Mouse (Mus musculus): ENCODE measurements around the gene Mrpl28.

Mrpl28 gene

DNA sequence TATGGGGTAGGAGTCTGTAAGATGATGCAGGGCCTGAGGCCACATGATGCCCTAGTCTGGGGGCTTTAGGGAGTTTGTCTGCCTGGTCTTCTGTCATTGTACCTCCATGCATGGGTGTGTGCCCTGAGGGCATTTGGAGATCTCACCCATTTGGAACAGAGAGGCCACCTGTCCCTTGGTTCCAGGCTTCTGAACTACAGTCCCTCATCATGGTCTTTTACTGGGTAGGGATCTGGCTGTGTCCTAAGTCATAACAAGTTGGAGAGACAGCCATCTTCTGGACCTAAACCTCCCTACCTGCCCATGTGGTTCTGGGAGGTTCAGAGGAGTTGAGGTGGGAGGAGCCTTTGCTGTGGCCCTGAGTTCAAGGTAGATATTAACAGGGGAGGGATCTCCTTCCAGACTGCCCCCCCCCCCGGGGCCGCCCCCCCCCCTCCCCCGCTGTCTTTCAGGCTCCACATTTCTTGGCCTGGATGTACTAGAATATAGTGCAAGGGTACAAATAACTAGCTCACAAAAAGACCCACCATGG lies 7.3 kb upstream of the Mrpl28 start:
- DNase-seq (ENCODE audit: low read depth, low spot score): no peak

DNA sequence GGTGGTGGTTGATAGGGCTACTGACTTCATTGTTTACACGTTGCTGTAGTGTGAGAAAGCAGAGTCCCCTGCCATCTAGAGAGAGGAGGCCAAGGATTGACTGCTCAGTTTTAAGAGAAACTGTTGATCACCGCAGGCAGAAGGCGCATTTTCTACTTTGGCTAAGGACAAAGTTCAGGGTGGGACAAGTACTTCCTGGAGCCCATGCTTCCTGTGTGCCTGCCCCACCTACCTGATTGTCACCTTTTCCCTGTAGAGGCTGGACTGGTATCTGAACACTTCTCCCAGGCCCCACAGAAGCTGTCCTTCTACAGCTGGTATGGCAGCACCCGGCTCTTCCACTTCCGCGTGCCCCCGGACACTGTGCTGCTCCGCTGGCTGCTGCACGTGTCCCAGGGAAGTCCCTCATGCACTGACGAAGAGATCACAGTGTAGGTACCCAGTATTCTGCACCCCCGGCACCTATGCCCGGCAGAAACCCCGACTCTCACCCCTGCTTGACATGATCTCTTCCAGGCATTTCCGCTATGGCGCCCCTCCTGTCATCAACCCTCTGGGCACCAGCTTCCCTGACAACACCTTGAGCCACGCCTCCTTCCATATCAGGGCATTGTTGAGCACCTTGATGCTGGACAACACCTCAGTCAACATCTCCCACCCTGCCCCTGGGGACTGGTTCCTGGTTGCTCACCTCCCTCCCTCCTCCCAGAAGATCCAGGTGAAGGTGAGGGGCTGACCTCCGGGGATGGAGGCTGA lies 6.6 kb upstream of the Mrpl28 start:
- no peak for DNase-seq (ENCODE audit: low read depth, low spot score)

DNA sequence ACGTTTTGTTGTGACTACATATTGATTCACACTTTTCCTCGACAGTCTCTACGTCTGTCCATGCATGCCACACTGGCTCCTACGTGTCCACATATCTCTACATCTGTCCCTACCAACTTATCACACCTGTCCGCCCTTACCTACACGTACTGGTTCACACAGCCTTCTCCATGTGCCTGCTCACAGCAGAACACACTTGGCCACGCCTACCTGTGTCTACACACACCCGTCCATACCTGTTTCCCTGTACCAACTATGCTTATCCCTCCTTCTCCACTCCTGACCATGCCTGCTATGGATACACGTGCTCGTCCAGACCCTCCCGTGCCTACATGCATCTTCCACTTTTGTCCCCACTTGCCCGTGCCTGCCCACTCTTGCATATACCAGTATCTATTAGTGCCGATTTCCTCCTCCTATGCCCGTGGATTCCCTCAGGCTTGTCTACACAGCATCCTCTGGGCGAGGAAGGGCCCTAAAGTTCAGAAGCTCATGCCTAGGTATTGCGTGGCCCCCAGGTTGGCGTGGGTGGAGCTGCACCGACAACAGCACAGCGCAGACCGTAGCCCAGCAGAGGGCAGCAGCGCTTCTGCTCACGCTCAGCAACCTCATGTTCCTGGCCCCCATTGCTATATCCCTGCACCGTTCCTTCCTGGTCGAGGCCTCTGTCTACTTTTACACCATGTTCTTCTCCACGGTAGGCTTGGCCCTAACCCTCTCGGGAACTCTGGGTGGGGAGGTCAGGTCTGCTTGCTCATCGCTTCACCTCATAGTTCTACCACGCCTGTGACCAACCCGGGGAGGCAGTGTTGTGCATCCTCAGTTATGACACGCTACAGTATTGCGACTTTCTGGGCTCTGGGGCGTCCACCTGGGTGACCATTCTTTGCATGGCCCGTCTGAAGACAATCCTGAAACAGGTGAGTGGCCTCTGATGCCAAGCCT lies 3.3 kb upstream of the Mrpl28 start:
- DNase-seq (ENCODE audit: low read depth, low spot score): peak; percentile 89

DNA sequence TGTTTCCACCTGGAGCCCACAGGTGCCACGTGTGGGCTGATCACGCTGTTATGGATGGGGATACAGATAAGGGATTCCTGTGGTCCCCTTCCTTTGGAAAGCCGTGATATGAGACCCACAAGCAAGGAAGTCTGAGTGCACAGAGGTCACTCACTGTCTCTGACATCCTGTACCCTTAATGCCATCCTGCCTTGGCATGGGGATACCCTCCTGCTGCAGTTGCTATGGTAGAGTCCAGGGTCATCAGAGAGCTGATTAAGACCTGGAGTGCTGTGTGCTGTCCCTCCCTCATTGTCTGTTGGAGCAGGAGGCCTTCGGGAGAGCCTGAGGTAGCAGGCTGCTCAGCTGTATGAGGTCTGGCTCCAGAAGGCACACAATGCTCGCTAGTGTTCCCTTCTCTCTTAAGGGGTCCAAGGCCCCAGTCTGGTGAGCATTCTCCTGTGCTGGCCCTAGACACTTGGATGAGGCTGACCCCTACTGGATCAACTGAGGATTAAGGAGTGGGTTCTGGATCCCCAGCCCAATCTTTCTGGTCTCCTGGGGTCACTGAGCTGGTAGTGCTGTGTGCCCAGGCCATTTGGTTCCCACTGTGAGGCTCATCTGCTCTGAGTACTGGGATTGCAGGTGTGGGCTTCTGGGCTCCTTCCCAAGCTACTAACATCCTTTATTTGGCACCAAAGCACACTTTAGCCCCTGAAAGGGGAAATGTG lies 714 bp upstream of the Mrpl28 start:
- peak; percentile 18 for DNase-seq (ENCODE audit: low read depth, low spot score)

DNA sequence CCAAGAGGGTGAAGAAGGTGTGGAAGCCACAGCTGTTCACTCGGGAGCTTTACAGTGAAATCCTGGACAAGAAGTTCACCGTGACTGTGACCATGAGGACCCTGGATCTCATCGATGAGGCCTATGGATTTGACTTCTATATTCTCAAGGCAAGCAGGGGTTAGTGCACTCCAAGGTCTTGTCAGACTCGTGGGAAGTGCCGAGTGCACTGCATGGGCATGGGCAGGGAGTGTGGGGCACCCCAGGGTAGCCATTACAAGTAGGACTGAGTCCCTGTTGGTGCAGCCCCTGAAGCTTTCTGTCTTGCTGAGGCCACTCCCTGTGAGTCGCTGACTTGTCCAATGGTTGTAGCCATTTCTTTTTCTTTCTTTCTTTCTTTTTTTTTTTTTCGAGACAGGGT lies 1.3 kb downstream of the Mrpl28 start:
- no peak for DNase-seq (ENCODE audit: low read depth, low spot score)

DNA sequence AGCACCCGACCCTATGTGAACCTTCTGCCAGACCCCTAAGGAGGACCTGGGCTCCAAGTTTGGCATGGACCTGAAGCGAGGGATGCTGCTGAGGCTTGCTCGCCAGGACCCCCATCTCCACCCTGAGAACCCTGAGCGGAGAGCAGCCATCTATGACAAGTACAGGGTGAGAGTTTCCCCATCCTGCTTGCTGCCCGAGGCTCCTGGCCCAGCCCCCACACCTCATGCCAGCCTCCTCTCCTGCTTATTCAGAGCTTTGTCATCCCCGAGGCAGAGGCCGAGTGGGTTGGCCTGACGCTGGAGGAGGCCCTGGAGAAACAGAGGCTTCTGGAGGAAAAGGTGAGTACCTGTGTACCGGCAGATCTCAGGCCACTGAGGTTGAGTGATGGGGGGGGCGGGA lies 1.9 kb downstream of the Mrpl28 start:
- DNase-seq (ENCODE audit: low read depth, low spot score): no peak

DNA sequence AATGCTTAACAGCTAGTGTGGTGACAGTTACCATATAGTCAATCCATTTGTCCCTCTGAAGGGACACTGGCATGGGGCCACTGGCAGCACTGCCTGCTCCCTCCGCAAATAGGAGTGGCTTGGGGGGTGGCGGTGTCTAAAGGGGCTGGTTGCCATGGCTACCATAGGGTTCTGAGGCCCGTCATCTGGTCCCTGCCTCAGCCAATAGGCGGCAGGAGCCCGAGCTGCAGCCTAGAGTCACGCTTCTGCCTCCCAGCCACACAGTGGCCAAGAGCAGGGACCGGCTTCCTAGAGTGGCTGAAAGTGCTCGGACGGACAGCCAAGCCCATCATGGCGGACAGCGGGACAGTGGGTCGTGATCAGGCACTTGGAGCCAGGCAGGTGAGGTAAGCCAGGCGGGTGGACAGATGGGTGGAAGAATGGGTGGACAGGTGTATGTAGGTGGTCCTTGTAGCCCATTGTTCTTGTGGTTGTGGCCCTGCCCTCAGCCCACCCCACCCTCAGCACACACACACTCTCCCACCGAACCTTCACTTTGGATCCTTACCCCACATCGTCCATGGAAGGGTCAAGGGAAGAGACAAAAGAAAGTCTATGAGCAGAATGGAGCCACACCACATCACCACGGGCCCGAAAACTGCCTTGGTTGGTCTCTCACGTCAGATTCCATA lies 7.9 kb downstream of the Mrpl28 start:
- no peak for DNase-seq (ENCODE audit: low read depth, low spot score)

DNA sequence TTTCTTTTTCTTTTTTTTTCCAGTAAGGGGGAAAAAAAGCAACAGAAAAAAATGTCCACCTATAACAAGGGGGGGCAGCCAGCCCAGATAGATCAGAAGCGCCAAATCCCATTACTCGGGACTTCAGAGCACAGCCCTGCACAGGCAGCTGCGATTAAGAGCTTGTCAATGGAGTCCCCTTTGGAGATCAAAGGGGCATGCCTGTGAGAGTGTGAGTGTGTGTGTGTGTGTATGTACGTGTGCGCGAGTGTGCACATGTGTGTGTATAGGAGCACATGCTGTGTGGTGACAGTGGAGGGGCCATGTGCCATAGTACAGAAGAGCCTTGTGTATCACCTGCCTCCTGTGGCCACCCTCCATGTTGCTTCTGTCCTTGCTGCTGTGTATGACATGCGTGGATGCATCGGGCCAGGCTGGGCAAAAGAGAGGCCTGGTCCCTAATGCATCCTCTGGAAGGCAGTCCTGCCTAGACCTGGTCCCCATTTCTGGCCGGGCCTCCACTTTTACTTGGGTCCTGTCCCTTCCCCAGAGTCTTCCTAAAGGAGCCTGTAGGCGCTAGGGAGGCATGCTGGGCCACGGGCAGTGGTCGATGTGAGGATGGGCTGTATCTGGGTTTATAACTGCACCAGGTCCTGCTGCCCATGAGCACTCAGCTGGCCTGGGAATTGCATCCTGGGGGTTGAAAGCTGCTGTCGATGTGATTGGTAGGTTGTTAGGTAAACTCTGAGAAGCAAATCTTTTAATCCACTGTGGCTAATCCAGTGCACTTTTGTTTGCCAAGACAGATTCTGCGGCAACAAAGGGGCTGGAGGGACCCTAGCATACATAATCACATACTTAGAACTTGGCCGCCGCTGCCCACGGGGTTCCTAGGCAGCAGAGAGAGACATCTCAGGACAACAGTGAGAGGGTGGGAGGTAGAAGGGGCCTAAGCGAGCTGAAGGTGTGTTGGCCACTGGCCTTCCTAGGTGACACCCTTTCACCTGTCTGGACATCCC lies 8.9 kb downstream of the Mrpl28 start:
- DNase-seq (ENCODE audit: low read depth, low spot score): no peak

DNA sequence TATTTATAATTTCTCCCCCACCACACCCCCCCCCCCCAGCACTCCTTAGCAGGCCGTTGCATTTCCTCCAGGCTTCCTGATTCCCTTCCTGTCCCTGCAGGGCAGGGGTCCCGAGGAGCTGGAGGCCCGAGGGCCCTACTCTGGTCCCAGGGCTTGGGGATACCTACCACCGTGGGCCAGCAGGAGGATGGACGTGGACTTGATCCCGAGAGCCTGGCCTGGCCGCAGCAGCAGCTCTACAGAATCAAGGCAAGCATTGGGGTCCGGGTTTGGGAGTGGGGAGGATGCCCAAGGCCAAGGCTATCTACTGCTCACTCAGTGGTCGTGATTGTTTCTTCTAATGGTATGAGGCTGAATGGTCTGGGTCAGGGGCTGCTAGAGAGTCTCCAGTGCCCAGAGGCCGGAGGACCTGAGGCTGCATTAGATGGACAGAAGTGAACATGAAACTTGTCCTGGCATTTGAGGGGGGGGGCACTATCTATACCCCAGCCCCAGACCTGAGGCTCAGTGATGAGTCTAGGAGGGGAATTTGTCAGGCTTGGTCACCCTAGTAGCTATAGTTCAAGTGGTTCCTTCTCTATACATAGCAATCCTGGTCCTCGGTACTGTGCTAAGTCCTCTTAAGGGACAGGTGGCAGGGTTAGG lies 13.9 kb downstream of the Mrpl28 start:
- DNase-seq (ENCODE audit: low read depth, low spot score): no peak

DNA sequence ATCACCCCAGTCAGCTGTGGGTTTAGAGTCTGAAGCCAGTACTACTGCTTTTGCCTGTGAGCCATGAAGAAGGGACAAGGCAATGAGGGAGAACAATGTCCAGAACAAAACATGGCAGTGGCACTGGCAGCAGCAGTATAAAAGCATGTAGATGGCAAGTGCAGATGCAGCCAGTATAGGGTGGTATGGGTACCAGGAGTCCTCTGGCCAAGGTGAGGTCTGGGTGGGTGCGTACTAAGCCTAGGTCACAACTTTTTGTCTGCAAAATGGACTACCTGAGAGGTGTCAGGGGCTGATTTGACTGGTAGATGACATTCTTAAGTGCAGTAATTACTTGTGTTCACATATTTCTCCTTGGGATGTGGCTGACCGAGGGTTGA lies 14.4 kb downstream of the Mrpl28 start:
- DNase-seq (ENCODE audit: low read depth, low spot score): no peak

DNA sequence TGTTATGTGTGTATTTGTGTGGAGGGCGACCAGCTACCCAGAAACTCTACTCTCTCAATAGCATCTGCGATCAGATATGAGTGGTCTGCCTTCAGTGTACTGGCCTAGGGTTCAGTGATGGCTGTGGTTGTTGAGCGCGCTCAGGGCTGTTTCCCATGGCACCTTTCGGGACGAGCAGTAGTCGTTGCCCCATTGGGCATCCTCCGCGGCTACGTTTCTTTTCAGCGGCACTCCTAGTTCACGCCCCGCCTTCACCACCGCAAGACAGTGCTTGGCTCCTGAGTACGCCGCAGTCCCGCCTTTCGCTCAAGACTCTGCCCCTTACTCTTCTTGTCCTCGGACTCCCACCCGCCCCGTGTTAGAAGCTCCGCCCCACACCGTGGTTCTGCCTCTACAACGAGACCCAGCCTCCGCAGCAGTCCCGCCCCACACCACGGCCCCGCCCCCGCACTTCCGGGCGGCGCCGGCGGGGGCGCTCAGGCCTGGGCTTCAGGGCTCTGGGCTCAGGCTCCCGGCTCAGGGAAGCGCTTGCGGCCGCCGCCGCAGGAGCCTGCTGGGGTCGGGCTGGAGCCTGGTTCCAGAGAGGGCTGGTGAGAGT lies 15.0 kb downstream of the Mrpl28 start, which contains the start of gene Axin1:
Gene Axin1 (plus strand): TSS at position 450 of the 598 bp plus-strand sequence.
- peak; percentile 99 for DNase-seq (ENCODE audit: low read depth, low spot score)

DNA sequence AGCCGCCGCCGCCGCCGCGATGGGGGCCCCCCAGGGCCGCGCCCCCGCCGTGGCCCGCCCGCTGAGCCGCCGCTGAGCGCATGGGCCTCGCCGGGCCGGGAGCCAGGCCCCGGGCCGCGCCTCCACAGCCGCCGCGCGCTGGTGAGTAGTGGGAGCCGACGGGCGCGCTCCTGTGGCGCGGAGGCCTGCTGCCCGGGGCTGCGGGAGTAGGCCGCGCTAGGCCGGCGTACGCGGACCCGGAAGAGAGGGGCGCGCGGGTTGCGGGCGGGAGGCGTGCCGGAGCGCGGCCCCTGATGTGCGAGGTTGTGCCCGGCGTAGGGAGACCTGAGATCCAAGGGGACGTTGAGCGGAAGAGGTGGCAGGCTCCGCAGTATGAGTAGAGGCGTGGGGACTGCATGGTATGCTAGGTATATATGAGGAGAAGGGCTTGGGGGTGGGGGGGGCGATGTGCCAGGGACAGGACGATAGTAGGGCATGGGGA lies 15.6 kb downstream of the Mrpl28 start:
- DNase-seq (ENCODE audit: low read depth, low spot score): peak; percentile 63

DNA sequence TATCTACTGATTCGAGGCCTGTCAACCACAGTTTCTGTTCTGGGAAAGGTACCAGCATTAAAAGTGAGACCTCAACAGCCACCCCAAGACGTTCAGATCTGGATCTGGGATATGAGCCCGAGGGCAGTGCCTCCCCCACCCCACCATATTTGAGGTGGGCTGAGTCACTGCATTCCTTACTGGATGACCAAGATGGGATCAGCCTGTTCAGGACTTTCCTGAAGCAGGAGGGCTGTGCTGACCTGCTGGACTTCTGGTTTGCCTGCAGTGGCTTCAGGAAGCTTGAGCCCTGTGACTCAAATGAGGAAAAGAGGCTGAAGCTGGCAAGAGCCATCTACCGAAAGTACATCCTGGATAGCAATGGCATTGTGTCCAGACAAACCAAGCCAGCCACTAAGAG lies 19.5 kb downstream of the Mrpl28 start:
- DNase-seq (ENCODE audit: low read depth, low spot score): no peak

DNA sequence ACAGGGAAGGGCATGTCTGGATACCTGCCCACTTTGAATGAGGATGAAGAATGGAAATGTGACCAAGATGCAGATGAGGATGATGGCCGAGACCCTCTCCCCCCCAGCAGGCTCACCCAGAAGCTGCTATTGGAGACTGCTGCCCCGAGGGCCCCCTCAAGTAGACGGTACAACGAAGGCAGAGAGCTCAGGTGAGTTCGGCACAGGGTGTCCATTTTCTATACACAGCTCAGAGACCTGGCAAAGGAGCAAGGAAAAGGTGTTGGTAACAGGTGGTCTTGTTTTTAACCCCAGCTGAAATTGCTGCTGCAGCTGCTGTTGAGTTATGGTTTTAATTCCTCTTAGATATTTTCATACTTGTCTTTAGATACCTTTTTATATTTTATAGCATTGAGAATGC lies 20.1 kb downstream of the Mrpl28 start:
- DNase-seq (ENCODE audit: low read depth, low spot score): no peak

DNA sequence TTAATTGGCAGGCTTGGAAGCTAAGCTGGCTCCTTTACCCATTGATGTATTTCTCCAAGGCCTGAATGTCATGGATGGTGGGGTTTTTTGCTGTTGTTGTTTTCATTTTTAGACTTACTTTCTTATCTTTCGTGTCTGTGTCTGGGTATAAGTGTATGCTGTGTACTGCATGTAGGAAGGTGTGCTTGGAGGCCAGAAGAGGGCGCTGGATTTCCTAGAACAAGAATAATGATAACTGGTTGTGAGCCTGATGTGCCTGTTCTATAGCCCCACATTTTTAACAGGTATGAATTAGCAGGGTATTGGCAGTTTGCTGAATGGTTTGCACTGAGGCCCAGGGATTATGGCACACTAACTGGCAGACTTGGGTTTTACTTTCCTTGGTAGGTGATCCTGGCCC lies 25.8 kb downstream of the Mrpl28 start:
- DNase-seq (ENCODE audit: low read depth, low spot score): peak; percentile 17

DNA sequence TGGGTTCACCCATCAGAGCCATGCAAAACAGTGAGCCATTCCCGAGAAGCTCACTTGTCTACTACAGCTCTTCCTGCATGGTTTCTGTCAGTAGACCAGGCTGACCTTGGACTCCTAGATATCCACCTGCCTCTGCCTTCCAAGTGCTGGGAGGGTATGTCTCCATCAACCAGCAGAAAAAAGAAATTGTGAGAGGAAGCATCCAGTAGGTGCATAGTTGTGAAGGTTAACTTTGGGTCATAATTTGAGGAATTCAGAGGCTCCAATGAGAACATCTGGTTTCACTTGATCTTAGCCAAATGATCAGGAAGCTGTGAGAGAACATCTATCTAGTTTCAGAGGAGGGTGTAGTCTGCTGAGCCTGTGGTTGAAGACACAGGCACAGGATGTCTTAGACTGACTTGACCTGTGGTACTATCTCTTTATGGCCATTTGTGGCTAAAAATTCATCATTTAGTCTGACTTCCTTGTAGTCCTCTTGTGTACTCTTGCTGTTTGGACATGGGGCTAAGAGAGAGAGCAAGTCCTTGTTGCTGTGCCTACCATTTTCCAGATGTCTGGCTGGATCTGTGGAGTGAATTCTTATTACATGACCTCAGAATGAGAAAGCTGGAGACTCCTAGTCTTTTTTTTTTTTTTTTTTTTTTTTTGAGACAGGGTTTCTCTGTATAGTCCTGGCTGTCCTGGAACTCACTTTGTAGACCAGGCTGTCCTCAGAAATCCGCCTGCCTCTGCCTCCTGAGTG lies 28.8 kb downstream of the Mrpl28 start:
- DNase-seq (ENCODE audit: low read depth, low spot score): no peak

DNA sequence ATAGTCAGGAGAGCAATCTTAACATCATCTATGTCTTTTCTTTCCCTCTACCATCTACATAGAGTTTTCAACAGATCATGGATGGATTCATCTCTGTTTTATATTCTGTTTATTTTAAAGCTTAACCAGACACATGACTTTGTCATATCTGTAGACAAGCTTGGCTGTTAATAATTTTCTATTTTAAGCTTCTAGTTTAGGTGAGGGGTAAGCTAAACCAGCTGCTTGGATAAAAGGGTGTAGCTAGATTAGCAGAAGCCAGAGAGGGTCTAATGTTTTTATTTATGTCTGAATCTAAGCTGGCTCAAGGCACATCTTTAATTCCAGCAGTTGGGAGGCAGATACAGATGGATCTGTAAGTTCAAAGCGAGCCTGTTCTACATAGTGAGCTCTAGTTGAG lies 39.4 kb downstream of the Mrpl28 start:
- no peak for DNase-seq (ENCODE audit: low read depth, low spot score)

DNA sequence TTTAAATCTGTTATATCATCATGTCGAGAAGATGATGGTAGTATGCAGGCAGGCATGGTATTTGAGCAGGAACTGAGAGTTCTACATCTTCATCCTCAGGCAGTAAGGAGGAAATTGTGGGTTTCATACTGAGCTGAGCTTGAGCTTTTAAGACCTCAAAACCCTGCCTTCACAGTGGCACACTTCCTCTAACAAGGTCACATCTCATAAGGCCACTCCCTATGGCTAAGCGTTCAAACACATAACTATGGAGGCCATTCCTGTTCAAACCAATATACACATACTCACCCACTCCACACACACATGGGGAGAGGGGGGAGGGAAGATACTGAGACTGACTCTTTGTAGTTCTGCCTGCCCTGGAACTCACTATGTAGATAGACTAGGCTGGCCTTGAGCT lies 44.7 kb downstream of the Mrpl28 start:
- peak; percentile 85 for DNase-seq (ENCODE audit: low read depth, low spot score)
